Mouse (Mus musculus) frontal cortex, postnatal 10 days (tissue): ENCODE measurements at regions not wholly inside any gene's neighbourhood (a gene's known extent, or its start where the extent isn't known, plus 50 kb on each side); places are given as distances from the start of the nearest gene placed in this dataset.

Experiments
- DNase-seq, 2 experiments: peaks; one replicate each; pipeline ENCODE4 v3.0.0; 2022; ENCODE audit warnings: low spot score in 2 of 2, mixed read lengths in 1 of 2

DNA sequence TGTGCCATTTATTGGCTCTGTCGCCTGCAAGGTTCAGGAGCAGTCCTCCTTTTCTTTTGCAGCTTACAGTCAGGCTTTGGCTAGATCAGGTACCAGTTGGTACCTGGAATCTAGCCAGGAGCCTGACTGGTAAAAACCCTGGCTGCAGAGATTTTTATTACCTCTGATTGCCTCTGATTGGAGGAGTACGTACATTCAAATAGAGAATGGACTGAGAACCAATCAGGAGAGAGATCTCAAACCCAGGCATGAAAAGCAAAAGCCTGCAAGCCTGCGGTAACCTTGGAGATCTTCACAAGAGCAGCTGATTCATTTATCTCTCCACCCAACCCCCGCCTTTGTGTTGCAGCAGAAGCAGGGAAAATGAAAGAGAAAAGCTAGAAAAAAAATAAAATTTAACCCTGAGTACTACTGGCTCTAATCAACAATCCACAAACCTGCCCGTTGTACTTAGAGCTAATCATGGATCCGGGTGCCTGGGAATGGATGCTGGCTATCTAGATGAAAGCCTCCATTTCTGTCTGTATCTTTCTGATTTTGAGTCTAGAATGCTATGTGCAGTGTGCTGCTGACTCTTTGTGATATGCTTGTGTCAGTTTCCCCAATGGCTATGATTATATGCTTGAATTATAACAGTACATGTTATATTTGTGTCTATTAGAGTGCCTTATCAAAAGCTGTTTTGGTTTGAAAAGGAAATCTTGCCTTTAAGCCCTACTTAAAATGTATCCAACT, 406.2 kb upstream of the Ndn start:
- DNase-seq, result peak; percentile 51 to 68

DNA sequence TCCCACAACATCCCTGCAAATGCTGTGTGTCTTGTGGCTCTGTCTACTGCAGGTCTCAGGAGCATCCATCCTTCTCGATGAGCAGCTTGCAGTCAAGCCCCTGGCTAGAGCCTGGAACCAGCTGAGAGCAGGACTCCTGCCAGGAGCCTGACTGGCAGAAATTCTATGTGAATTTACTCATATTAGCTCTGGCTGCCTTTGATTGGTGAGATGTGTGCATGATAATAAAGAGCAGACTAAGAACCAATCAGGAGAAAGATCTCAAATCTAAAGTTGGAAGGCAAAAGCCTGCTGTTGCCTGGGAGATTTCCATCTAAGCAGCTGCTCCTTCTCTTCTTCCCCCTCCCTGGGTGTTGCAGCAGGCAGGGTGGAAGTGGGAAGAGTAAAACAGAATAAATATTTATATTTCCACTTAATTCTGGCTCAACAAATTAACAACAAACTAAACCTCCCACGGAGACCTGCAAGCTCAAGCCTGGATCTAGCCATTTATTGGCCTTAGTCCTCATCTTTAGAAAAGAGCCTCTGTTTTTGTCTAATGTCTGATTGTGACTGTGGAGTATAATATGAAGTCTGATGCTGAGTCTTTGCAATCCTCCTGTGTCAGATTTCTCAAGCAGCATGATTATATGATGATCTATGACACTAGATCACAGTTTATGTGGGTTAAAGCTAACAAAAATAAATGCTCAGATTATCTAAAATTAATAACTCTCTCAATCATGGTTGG, 364.0 kb upstream of the Ndn start:
- peak; percentile 48 to 49 for DNase-seq

DNA sequence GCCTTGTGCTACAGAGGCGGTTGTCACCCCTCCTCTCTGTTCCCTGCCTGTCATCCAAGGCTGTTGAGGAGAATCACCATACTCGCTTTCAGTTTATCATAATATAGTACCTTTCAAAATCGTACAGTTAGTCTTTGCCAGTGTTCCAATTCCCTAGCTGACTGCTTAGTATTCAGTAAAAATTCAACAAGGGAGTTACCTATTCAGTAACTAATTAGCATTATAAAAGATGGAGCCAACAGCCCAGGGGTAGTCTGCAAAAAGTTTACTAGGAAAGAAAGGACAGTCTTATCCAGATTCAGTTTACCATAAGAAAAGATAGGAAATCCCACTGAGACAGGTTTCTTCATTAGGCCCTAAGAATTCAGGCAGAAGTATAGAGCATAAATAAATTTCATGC, 319.7 kb upstream of the Ndn start:
- no peak for DNase-seq

DNA sequence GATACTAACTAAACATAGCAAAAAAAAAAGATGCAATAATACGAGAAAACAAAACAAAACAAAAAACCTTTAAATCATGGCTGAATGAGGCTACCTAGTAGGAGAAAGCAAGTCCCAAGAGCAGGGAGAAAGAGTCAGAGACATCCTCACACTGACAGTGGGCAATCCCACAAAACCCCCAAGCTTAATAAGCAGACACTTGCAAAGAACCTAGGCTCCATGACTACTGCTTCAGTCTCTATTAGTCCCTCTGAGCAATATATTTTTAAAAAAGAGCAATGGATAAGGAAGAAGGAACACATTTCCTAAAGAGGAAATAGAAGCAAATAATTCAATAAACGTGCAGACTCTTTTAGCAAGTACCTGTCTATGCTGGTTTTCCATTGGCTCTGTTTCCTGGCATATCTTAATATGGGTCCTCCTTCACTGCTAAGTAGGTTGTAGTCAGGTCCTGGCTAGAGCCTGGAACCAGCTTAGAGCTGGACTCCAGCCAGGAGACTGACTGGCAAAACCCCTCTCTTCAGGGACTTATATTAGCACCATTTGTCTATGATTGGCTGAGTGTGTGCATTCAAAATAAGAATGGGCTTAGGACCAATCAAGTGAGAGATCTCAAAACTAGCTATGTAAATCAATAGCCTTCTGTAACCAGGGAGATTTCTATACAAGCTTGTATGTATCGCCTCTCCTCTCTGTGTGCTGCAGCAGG, 300.5 kb upstream of the Ndn start:
- peak; percentile 30 to 37 for DNase-seq

DNA sequence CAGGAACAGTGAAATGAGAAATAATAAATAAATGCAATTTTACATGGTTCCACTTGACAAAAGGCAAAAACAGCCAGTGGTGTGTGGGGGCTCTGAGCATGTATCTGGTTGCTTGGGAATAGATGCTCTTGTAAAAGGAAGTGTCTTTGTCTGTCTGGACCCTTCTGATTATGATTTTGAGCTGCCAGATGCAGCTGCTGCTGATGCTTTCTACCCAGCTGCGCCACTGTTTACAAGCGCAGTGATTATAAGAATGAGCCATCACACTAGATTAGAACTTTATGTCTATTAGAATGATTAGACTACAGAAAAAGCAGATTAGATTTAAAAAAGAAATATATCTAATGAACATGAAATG, 299.9 kb upstream of the Ndn start:
- peak in 1 of 2 experiments; percentile 5 for DNase-seq

DNA sequence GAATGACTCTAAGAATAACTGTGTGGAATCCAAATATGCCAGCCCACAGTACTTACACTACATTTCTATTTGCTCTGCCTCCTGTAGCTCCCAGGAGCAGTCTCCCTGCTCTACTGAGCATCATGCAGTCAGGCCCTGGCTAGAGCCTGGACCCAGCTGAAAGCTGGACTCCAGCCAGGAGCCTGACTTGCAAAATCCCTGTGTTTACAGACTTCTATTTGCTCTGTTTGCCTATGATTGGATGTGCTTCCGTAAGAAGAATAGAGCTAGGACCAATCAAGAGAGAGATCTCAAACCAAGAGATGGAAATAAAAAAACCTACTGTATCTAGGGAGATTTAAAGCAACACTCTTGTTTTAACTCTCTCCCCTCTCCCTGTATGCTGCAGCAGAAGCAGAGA, 267.8 kb upstream of the Ndn start:
- DNase-seq, result peak in 1 of 2 experiments; percentile 9

DNA sequence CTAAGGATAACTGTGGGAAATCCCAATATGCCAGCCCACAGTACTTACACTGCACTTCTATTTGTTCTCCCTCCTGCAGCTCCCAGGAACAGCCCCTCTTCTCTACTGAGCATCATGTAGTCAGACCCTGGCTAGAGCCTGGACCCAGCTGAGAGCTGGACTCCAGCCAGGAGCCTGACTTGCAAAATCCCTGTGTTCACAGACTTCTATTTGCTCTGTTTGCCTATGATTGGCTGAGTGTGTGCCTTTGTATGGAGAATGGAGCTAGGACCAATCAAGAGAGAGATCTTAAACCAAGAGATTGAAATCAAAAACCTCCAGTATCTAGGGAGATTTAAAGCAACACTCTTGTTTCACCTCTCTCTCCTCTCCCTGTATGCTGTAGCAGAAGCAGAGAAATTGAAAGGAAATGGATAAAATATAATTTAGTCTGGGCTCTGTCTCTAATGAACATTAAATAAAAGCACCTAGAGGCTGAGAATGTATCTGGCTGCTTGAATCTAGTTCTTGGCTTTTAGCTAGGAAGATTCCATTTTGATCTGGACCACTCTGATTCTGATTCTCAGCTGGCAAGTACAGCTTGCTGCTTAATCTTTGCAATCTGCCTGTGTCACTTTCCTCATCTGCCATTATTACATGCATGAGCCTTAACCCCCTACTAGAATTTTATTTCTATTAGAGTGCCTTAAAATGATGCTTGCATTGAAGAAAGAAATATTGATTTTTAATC, 261.1 kb upstream of the Ndn start:
- DNase-seq, result no peak
